Mouse (Mus musculus) G1E (cell line): ENCODE measurements at regions not wholly inside any gene's neighbourhood (a gene's known extent, or its start where the extent isn't known, plus 50 kb on each side); places are given as distances from the start of the nearest gene placed in this dataset.

Experiments used
- ATAC-seq: 2 replicates; pipeline ENCODE4 v1.8.0; 2016; ENCODE audit warnings: mild to moderate bottlenecking; ENCODE audit not compliant: insufficient number of reproducible peaks, poor library complexity, low FRiP score, severe bottlenecking; ENCODE audit errors: extremely low read depth
- DNase-seq: peaks from one replicate; pipeline ENCODE4 v3.0.0; 2012; ENCODE audit warnings: low spot score
- H3K27me3 ChIP-seq: 2 replicates; pipeline ENCODE4 v1.6.1; 2012; ENCODE audit warnings: mild to moderate bottlenecking, low read length, inconsistent platforms; ENCODE audit not compliant: insufficient read depth
- H3K36me3 ChIP-seq: replicated peaks from 2 replicates; pipeline ENCODE3; 2012; ENCODE audit warnings: mild to moderate bottlenecking, inconsistent platforms
- H3K4me1 ChIP-seq: 2 replicates; pipeline ENCODE4 v1.6.1; 2012; ENCODE audit warnings: low read depth, low read length, inconsistent platforms, mixed read lengths; ENCODE audit not compliant: insufficient read depth
- H3K4me3 ChIP-seq: 2 replicates; pipeline ENCODE4 v1.5.1; 2012; ENCODE audit warnings: low read depth, mild to moderate bottlenecking, inconsistent platforms, low read length, moderate library complexity, mixed read lengths
- H3K9me3 ChIP-seq: replicated peaks from 2 replicates; pipeline ENCODE4 v1.6.1; 2012; ENCODE audit warnings: inconsistent platforms
- CTCF ChIP-seq: IDR thresholded peaks from 2 replicates; pipeline ENCODE4 v1.5.1; 2012; ENCODE audit warnings: low read depth, low read length, inconsistent platforms, mixed read lengths
- GATA1 ChIP-seq: IDR thresholded peaks from 2 replicates; pipeline ENCODE4 v1.6.1; 2012; ENCODE audit warnings: borderline replicate concordance, low read length, inconsistent platforms, mixed read lengths
- GATA2 ChIP-seq: IDR thresholded peaks from 2 replicates; pipeline ENCODE4 v1.6.1; 2012; ENCODE audit warnings: low read depth, low read length, inconsistent platforms, borderline replicate concordance
- POLR2AphosphoS5 ChIP-seq: IDR thresholded peaks from 2 replicates; pipeline ENCODE4 v1.6.1; 2012; ENCODE audit warnings: low read depth, low read length, inconsistent platforms; ENCODE audit not compliant: insufficient replicate concordance
- TAL1 ChIP-seq: conservative IDR thresholded peaks from 2 replicates; pipeline ENCODE4 v1.6.1; 2012; ENCODE audit warnings: low read depth, low read length, inconsistent platforms, mixed read lengths

- Histone ChIP-seq H3K27me3 (no peaks in the 10 kb centered on the region; the same call in 1 of the 2 replicates), H3K36me3 (no peaks in the 10 kb centered on the region), H3K4me1 (no peaks in the 10 kb centered on the region), H3K9me3 (peaks cover 29% of the 10 kb centered on the region), H3K4me3 (no peak overlapping the region)
- DNase-seq (no peak), ATAC-seq (no peak)
- TF ChIP-seq TAL1 (no peak), POLR2AphosphoS5 (no peak), CTCF (no peak), GATA1 (no peak), GATA2 (no peak)
Observed at GRCm38 (mm10) chr9:47242051-47242450, 243.5 kb downstream of the Gm4791 start.

DNA sequence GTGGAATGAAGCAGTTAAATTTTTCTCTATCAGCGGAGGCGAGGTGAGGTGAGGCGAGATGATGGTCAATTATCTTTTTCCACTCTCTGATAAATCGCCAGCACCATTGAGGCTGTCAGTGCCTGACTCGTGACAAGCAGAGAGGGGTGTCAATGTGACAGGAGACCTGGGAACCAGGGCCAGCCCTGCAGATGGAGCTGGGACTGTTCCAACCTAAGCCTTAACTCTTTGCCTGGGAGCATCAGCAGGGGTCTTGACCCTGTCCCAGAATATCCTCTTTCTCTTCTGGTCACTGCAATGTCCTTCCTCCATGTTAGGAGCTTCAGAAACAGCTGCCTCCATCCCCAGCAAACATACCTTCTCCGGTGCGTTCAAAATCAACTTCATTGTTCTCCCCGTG, 244.0 kb downstream of the Gm4791 start:
- H3K9me3 ChIP-seq: peaks cover 29% of the 10 kb centered on the region
- DNase-seq (no peak), ATAC-seq (no peak)
- no peaks in the 10 kb centered on the region for H3K36me3 ChIP-seq
- H3K4me1 ChIP-seq: no peaks in the 10 kb centered on the region
- no peaks in the 10 kb centered on the region; the same call in 1 of the 2 replicates for H3K27me3 ChIP-seq
- no peak overlapping the region for H3K4me3 ChIP-seq
- TF ChIP-seq GATA2: no peak
- no peak for TF ChIP-seq CTCF
- no peak for TF ChIP-seq TAL1
- TF ChIP-seq POLR2AphosphoS5: no peak

- no peaks in the 10 kb centered on the region for H3K27me3 ChIP-seq
- no peak for DNase-seq
- peaks cover 39% of the 10 kb centered on the region for H3K9me3 ChIP-seq
- ATAC-seq: no peak
- no peaks in the 10 kb centered on the region for H3K4me1 ChIP-seq
- H3K36me3 ChIP-seq: no peaks in the 10 kb centered on the region
- no peak overlapping the region for H3K4me3 ChIP-seq
- TF ChIP-seq GATA2 (no peak), CTCF (no peak), TAL1 (no peak), GATA1 (no peak), POLR2AphosphoS5 (no peak)
Observed at GRCm38 (mm10) chr9:47249029-47249428, 250.5 kb downstream of the Gm4791 start.

DNA sequence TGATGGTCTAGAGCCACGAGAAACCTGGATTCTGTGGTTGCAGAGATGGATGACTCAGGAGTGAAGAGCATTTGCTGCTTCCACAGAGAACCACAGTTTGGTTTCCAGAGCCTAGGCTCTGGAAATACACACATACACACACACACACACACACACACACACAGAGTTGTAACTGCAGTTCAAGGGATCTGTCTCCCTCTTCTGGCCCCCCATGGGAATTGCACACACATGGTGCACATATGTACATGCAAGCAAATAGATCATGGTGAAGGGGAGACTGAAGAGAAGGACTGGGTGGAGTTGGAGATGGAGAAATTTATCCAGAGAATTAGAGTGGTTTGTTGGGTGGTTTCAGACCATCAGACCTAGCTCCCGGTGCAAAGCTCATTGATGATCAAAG, 252.6 kb downstream of the Gm4791 start:
- no peak for ATAC-seq

GRCm38 (mm10) chr9:47253836-47254657, 255.5 kb downstream of the Gm4791 start:
- TF ChIP-seq GATA2 (no peak), GATA1 (no peak), TAL1 (no peak), CTCF (no peak), POLR2AphosphoS5 (no peak)
- H3K4me1 ChIP-seq: no peaks in the 10 kb centered on the region
- H3K27me3 ChIP-seq: no peaks in the 10 kb centered on the region
- H3K36me3 ChIP-seq: no peaks in the 10 kb centered on the region
- no peak for DNase-seq
- peaks cover 39% of the 10 kb centered on the region for H3K9me3 ChIP-seq
- H3K4me3 ChIP-seq: no peak overlapping the region
- no peak for ATAC-seq

More for the DNA sequence above, 252.6 kb downstream of the Gm4791 start:
- no peaks in the 10 kb centered on the region for H3K27me3 ChIP-seq
- H3K9me3 ChIP-seq: peaks cover 35% of the 10 kb centered on the region
- TF ChIP-seq GATA2 (no peak), GATA1 (no peak), POLR2AphosphoS5 (no peak), CTCF (no peak), TAL1 (no peak)
- DNase-seq: no peak
- H3K4me1 ChIP-seq: no peaks in the 10 kb centered on the region
- H3K36me3 ChIP-seq: no peaks in the 10 kb centered on the region
- no peak overlapping the region for H3K4me3 ChIP-seq

DNA sequence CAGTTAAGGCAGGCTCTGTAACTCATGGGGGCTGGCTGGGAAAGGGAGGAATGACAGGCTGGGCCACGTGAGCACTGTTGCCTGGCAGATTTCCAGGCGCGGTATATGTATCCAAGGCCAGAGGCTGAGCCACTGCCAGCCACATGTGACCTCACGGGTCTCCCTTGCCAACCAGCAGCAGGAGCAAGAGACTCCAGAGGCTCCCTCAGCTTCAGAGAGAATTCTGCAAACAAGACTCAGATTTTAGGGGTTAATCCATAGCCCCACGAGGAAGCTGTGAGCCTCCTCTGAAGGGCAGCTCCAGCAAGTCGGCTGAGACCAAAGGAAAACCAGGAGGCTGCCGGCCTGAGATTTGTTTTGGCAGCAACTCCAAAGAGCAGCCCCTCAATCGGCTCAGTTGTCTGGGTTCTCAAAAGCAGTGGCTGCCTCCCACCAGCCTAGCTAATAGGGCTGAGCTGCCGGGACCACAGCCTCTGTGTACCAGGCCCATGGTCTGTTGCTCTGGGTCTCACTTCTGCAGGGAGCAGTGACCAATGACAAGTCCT, 264.0 kb upstream of the Cadm1 start:
- no peaks in the 10 kb centered on the region for H3K4me1 ChIP-seq
- DNase-seq (no peak), ATAC-seq (no peak)
- TF ChIP-seq CTCF (no peak), GATA1 (no peak), TAL1 (no peak), GATA2 (no peak)
- no peaks in the 10 kb centered on the region for H3K36me3 ChIP-seq
- no peaks in the 10 kb centered on the region for H3K27me3 ChIP-seq
- no peak overlapping the region for H3K4me3 ChIP-seq
- H3K9me3 ChIP-seq: peaks cover 44% of the 10 kb centered on the region
